Mouse (Mus musculus) MEL (cell line): ENCODE measurements around the gene AU040320. TPM values are rescaled to one million over a fixed set of nuclear protein-coding genes. Genes with fewer than 3 reads are reported as not detected.

ENCODE experiments used
- DNase-seq: peaks from one replicate; pipeline ENCODE4 v3.0.0; 2011; ENCODE audit warnings: low read depth, low spot score
- H3K27ac ChIP-seq: 2 replicates; pipeline ENCODE4 v1.5.1; 2012; ENCODE audit warnings: low read depth, mild to moderate bottlenecking, control low read depth, low read length, moderate library complexity; ENCODE audit not compliant: control insufficient read depth
- H3K27me3 ChIP-seq, 2 experiments: fragments of 150-350 bp in 1 of 2; sonication (generic) in 1 of 2; 2 replicates each; pipeline ENCODE4 v1.6.1; 2012; ENCODE audit warnings: low read length in 2 of 2, mild to moderate bottlenecking in 2 of 2, improper control_type of control experiment in 1 of 2, moderate library complexity in 1 of 2; ENCODE audit not compliant: insufficient read depth in 2 of 2, control insufficient read depth in 1 of 2
- H3K36me3 ChIP-seq, 2 experiments: 2 replicates each; pipeline ENCODE4 v1.6.1; 2012 to 2014; ENCODE audit warnings: low read length in 2 of 2, improper control_type of control experiment in 1 of 2, inconsistent platforms in 1 of 2, mild to moderate bottlenecking in 1 of 2; ENCODE audit not compliant: insufficient read depth in 2 of 2, control insufficient read depth in 1 of 2
- H3K4me1 ChIP-seq, 2 experiments: fragments of 150-350 bp in 1 of 2; sonication (generic) in 1 of 2; 2 replicates each; pipeline ENCODE4 v1.6.1; 2012; ENCODE audit warnings: low read length in 2 of 2, improper control_type of control experiment in 1 of 2, mild to moderate bottlenecking in 1 of 2; ENCODE audit not compliant: insufficient read depth in 2 of 2, control insufficient read depth in 1 of 2
- H3K4me3 ChIP-seq, 2 experiments: fragments of 150-350 bp in 1 of 2; sonication (generic) in 1 of 2; 2 replicates each; pipeline ENCODE4 v1.5.1; 2012; ENCODE audit warnings: low read depth in 2 of 2, low read length in 2 of 2, mild to moderate bottlenecking in 2 of 2, moderate library complexity in 2 of 2, control low read depth in 1 of 2, improper control_type of control experiment in 1 of 2; ENCODE audit not compliant: control insufficient read depth in 1 of 2, insufficient read depth in 1 of 2
- H3K79me2 ChIP-seq: 2 replicates; pipeline ENCODE4 v1.6.1; 2012; ENCODE audit warnings: mild to moderate bottlenecking, low read length, moderate library complexity; ENCODE audit not compliant: control insufficient read depth, poor library complexity, insufficient read depth
- H3K9ac ChIP-seq: 2 replicates; pipeline ENCODE4 v1.6.1; 2012; ENCODE audit warnings: low read depth, mild to moderate bottlenecking, control low read depth, low read length, moderate library complexity; ENCODE audit not compliant: control insufficient read depth, poor library complexity, severe bottlenecking
- H3K9me3 ChIP-seq: fragments of 150-350 bp; sonication (generic); replicated peaks from 2 replicates; pipeline ENCODE4 v1.6.1; 2012; ENCODE audit warnings: mild to moderate bottlenecking, low read length, improper control_type of control experiment, moderate library complexity; ENCODE audit not compliant: insufficient read depth
- BHLHE40 ChIP-seq: IDR thresholded peaks from 2 replicates; pipeline ENCODE4 v1.6.1; 2012; ENCODE audit warnings: low read depth, mild to moderate bottlenecking, inconsistent platforms, low read length, improper control_type of control experiment, borderline replicate concordance
- CTCF ChIP-seq, 3 experiments: IDR thresholded peaks in 2 of 3; conservative IDR thresholded peaks in 1 of 3; 2 replicates each; pipeline ENCODE4 v1.5.1; 2011 to 2012; ENCODE audit warnings: low read length in 3 of 3, low read depth in 2 of 3, mild to moderate bottlenecking in 2 of 3, improper control_type of control experiment in 1 of 3, inconsistent platforms in 1 of 3, mixed read lengths in 1 of 3, moderate library complexity in 1 of 3; ENCODE audit not compliant: control insufficient read depth in 1 of 3, insufficient read depth in 1 of 3, poor library complexity in 1 of 3, severe bottlenecking in 1 of 3
- E2F4 ChIP-seq: IDR thresholded peaks from 2 replicates; pipeline ENCODE4 v1.6.1; 2011; ENCODE audit warnings: low read depth, low read length, improper control_type of control experiment, borderline replicate concordance
- EP300 ChIP-seq, 2 experiments: IDR thresholded peaks; 2 replicates each; pipeline ENCODE4 v1.6.1; 2011; ENCODE audit warnings: improper control_type of control experiment in 2 of 2, low read length in 2 of 2, low read depth in 1 of 2, mild to moderate bottlenecking in 1 of 2
- ETS1 ChIP-seq: IDR thresholded peaks from 2 replicates; pipeline ENCODE4 v1.6.1; 2012; ENCODE audit warnings: low read depth, mild to moderate bottlenecking, inconsistent platforms, low read length, improper control_type of control experiment, moderate library complexity
- GABPA ChIP-seq: IDR thresholded peaks from 2 replicates; pipeline ENCODE4 v1.6.1; 2012; ENCODE audit warnings: low read depth, mild to moderate bottlenecking, inconsistent platforms, low read length, improper control_type of control experiment, moderate library complexity
- GATA1 ChIP-seq: IDR thresholded peaks from 2 replicates; pipeline ENCODE4 v1.6.1; 2011; ENCODE audit warnings: low read depth, low read length, improper control_type of control experiment
- MAX ChIP-seq: IDR thresholded peaks from 2 replicates; pipeline ENCODE4 v1.6.1; 2011; ENCODE audit warnings: low read length, improper control_type of control experiment
- MXI1 ChIP-seq: IDR thresholded peaks from 2 replicates; pipeline ENCODE4 v1.6.1; 2011; ENCODE audit warnings: mild to moderate bottlenecking, low read depth, low read length, improper control_type of control experiment
- MYC ChIP-seq: IDR thresholded peaks from 2 replicates; pipeline ENCODE4 v1.6.1; 2011; ENCODE audit warnings: low read depth, mild to moderate bottlenecking, low read length, improper control_type of control experiment, moderate library complexity
- NELFE ChIP-seq: IDR thresholded peaks from 2 replicates; pipeline ENCODE4 v1.6.1; 2011; ENCODE audit warnings: low read depth, low read length, improper control_type of control experiment
- RCOR1 ChIP-seq: IDR thresholded peaks from 2 replicates; pipeline ENCODE4 v1.6.1; 2012; ENCODE audit warnings: low read depth, mild to moderate bottlenecking, inconsistent platforms, low read length, improper control_type of control experiment
- SIN3A ChIP-seq: IDR thresholded peaks from 2 replicates; pipeline ENCODE4 v1.6.1; 2012; ENCODE audit warnings: low read length, improper control_type of control experiment, inconsistent platforms
- TAL1 ChIP-seq: IDR thresholded peaks from 2 replicates; pipeline ENCODE4 v1.6.1; 2012; ENCODE audit warnings: mild to moderate bottlenecking, inconsistent platforms, low read length, moderate library complexity, mixed read lengths
- UBTF ChIP-seq: IDR thresholded peaks from 2 replicates; pipeline ENCODE4 v1.6.1; 2012; ENCODE audit warnings: low read depth, mild to moderate bottlenecking, inconsistent platforms, low read length, improper control_type of control experiment, moderate library complexity, borderline replicate concordance; ENCODE audit not compliant: insufficient read depth
- USF1 ChIP-seq: IDR thresholded peaks from 2 replicates; pipeline ENCODE4 v1.6.1; 2014; ENCODE audit warnings: low read depth, mild to moderate bottlenecking, inconsistent platforms, low read length, improper control_type of control experiment, moderate library complexity
- ZC3H11A ChIP-seq: IDR thresholded peaks from 2 replicates; pipeline ENCODE4 v1.6.1; 2012; ENCODE audit warnings: low read depth, mild to moderate bottlenecking, inconsistent platforms, low read length, improper control_type of control experiment
- polyA plus RNA-seq, 2 experiments: library from polyadenylated mRNA; stranded (reverse) in 1 of 2; unstranded in 1 of 2; fragments of >175 nt in 1 of 2; fragments of >200 nt in 1 of 2; gene quantifications; 2 replicates each; pipeline versions ENCODE4 v1.2.1 to v1.2.4; 2012; ENCODE audit warnings: low replicate concordance in 2 of 2, low read depth in 1 of 2; ENCODE audit not compliant: insufficient read length in 2 of 2, insufficient read depth in 1 of 2, missing spikeins in 1 of 2
- total RNA-seq: library from RNA; depleted of rRNA; stranded (reverse); fragments of 300-350 nt; gene quantifications from 2 replicates; pipeline ENCODE4 v1.2.3, GENCODE M21; 2012

Gene AU040320
- total and polyA plus RNA-seq, 3 experiments: 10.2 to 17.1 TPM; not detected in 1

DNA sequence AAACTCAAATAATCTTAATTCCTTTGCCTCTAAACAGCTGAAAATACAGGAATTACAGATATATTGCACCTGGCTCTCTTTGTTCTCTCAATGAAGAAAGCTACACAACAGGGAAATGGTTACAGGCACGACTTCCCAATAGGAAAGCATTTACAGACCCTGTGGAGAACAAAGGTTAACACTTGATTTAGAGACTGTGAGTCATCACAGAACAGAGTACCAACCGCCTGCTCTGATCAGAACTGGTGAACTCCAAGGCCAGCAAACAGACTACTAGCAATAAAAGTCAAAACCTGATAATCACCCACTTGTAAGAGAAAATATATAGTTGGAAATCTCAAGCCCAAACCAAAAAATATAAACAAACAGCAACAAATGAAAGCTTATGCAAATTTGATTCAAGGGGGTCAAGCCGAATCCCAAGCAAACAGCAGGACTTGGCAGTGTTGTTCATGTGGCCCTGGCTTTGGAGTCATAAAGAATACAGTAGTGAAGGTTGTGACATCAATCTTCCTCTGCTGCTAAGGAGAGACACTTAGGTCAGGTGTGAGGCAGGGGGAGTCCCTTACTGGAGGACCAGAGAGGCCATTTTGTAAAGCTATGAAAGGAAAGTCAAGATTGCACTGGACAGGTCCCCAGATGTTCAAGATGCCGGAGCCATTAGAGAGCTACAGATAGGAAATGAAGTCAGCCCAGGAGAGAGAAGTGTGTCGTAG is 126.4 kb downstream of the AU040320 start:
- no peaks in the 10 kb centered on the region for H3K27me3 ChIP-seq
- H3K36me3 ChIP-seq: peaks cover 8 to 16% of the 10 kb centered on the region in 2 experiments
- H3K27ac ChIP-seq: no peak overlapping the region
- H3K4me1 ChIP-seq: peaks cover 2 to 5% of the 10 kb centered on the region in 2 experiments; a peak in 2 of 4 replicates
- no peak for DNase-seq
- H3K9ac ChIP-seq: no peak overlapping the region
- TF ChIP-seq NELFE: no peak
- no peak for TF ChIP-seq ZC3H11A
- no peak for TF ChIP-seq UBTF
- no peak for TF ChIP-seq CTCF (IDR thresholded peaks at IDR 0.05 in 2 of 3, conservative IDR thresholded peaks at IDR 0.05 in 1 of 3; ENCODE audit: control insufficient read depth in 1 of 3, insufficient read depth in 1 of 3, low read depth in 2 of 3, low read length in 3 of 3, poor library complexity in 1 of 3, severe bottlenecking in 1 of 3)
- no peak overlapping the region for H3K4me3 ChIP-seq
- no peaks in the 10 kb centered on the region; the same call in 1 of the 2 replicates for H3K79me2 ChIP-seq
- no peaks in the 10 kb centered on the region for H3K9me3 ChIP-seq

DNA sequence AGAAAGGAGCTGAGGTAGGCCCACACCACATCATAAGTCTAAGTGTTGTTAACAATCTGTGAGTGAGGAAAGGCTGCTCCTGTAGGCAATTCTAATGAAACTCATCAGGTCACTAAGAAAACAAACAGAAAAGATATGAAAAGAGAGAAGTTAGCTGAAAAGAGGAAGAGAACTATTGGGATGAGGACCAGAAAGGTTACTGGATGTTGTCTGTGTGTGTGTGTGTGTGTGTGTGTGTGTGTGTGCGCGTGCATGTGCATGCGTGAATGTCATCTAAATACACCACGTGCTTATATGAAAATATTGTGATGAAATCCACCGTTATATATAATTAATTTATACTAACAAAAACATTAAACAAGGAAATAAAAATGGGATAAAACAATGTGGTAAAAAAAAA is 130.3 kb downstream of the AU040320 start:
- H3K79me2 ChIP-seq: no peaks in the 10 kb centered on the region; the same call in 1 of the 2 replicates
- peak; percentile 75 for DNase-seq
- TF ChIP-seq RCOR1 (peak; percentile 64; the same call in 1 of the 2 replicates), SIN3A (peak; percentile 83), GABPA (no peak), MXI1 (peak; percentile 89), TAL1 (no peak), MYC (peak; percentile 94), GATA1 (peak; percentile 28; the same call in 1 of the 2 replicates), EP300 (IDR thresholded peaks at IDR 0.05; ENCODE audit: low read depth in 1 of 2, low read length in 2 of 2) (peak; percentile 58 to 82), BHLHE40 (peak; percentile 55; the same call in 1 of the 2 replicates), ETS1 (peak; percentile 66; the same call in 1 of the 2 replicates), E2F4 (no peak), USF1 (peak; percentile 56), MAX (peak; percentile 72)
- no peaks in the 10 kb centered on the region for H3K27me3 ChIP-seq
- H3K27ac ChIP-seq: peak overlapping the region; percentile 39
- H3K36me3 ChIP-seq: peaks cover 13 to 14% of the 10 kb centered on the region in 2 experiments
- no peaks in the 10 kb centered on the region for H3K9me3 ChIP-seq
- no peak overlapping the region for H3K9ac ChIP-seq
- H3K4me3 ChIP-seq: no peak overlapping the region
- peaks cover 2 to 5% of the 10 kb centered on the region in 2 experiments; a peak in 2 of 4 replicates for H3K4me1 ChIP-seq
